Mouse (Mus musculus) liver, embryonic 12.5 days (tissue): ENCODE results near the gene Akap2. TPM values are rescaled to one million over a fixed set of nuclear protein-coding genes. Genes with fewer than 3 reads are reported as not detected.

Experiments used
- ATAC-seq: fragments of 200-750 bp; cut with Nextera tagmentation; 2 replicates; pipeline ENCODE4 v1.8.0; 2017; ENCODE audit warnings: moderate number of reproducible peaks, mild to moderate bottlenecking, moderate library complexity
- H3K27ac ChIP-seq: fragments of 300-500 bp; sonication (generic); 2 replicates; pipeline ENCODE4 v1.5.1; 2016; ENCODE audit warnings: mild to moderate bottlenecking
- H3K27me3 ChIP-seq: fragments of 300-500 bp; sonication (generic); replicated peaks from 2 replicates; pipeline ENCODE4 v1.6.1; 2016; ENCODE audit warnings: mild to moderate bottlenecking, moderate library complexity
- H3K36me3 ChIP-seq: fragments of 300-500 bp; sonication (generic); 2 replicates; pipeline ENCODE4 v1.6.1; 2016; ENCODE audit warnings: mild to moderate bottlenecking, moderate library complexity
- H3K4me1 ChIP-seq: fragments of 300-500 bp; sonication (generic); 2 replicates; pipeline ENCODE4 v1.6.1; 2016
- H3K4me2 ChIP-seq: fragments of 300-500 bp; sonication (generic); 2 replicates; pipeline ENCODE4 v1.6.1; 2016; ENCODE audit warnings: mild to moderate bottlenecking, moderate library complexity
- H3K4me3 ChIP-seq: fragments of 300-500 bp; sonication (generic); 2 replicates; pipeline ENCODE4 v1.5.1; 2016; ENCODE audit warnings: mild to moderate bottlenecking, moderate library complexity
- H3K9ac ChIP-seq: fragments of 300-500 bp; sonication (generic); 2 replicates; pipeline ENCODE4 v1.6.1; 2016; ENCODE audit warnings: mild to moderate bottlenecking, moderate library complexity
- H3K9me3 ChIP-seq: fragments of 300-500 bp; sonication (generic); replicated peaks from 2 replicates; pipeline ENCODE4 v1.6.1; 2016; ENCODE audit warnings: mild to moderate bottlenecking, moderate library complexity
- WGBS: fragments of 180-500 bp; shearing (Covaris S2); methylation state at CpG from one replicate; pipeline ENCODE4 v1.1.7; 2016; ENCODE audit not compliant: insufficient replicate concordance; 5-methylcytosine and 5-hydroxymethylcytosine counted together
- polyA plus RNA-seq: library from polyadenylated mRNA; unstranded; fragments of >200 nt; fragmentation: Nextera tagmentation; extraction: Ambion mirVana; gene quantifications from 2 replicates; pipeline ENCODE4 v1.2.1, GENCODE M21; 2016

Akap2 gene
- polyA plus RNA-seq, 1 experiment from 2014 or later, result 1.7 TPM

DNA sequence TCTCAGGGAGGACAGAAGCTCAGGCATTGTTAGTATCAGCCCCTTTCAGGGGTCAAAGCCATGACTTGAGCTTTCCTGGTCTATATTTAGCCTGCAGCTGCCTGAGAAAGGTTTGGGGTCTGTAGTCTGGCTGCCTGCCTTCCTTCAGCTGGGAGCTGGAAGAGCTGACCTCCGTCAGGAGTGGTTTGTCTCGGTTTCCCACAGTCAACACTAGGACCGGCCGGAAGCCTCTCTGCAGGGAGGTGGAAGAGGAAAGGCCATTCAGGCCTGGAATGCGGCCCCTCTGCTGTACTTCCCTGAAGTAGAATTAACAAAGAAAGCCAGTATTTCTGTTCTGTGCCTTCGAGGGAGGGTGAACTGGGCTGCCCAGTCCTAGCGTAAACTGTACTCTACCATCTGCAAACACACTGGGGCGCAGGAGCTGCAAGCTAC lies 129.6 kb downstream of the Akap2 start:
- ATAC-seq, result no peak
- Histone ChIP-seq H3K27me3 (no peaks in the 10 kb centered on the region), H3K4me2 (0 out of 2 replicates have a peak overlapping the region, but pooled peaks have one; percentile 19), H3K36me3 (no peaks in the 10 kb centered on the region), H3K9ac (no peak overlapping the region), H3K9me3 (no peaks in the 10 kb centered on the region), H3K27ac (peak overlapping the region; percentile 41; the same call in 1 of the 2 replicates), H3K4me3 (no peak overlapping the region), H3K4me1 (peaks cover 10% of the 10 kb centered on the region)
- WGBS, result 55% methylated on average over 8 of the region's 8 CpGs

DNA sequence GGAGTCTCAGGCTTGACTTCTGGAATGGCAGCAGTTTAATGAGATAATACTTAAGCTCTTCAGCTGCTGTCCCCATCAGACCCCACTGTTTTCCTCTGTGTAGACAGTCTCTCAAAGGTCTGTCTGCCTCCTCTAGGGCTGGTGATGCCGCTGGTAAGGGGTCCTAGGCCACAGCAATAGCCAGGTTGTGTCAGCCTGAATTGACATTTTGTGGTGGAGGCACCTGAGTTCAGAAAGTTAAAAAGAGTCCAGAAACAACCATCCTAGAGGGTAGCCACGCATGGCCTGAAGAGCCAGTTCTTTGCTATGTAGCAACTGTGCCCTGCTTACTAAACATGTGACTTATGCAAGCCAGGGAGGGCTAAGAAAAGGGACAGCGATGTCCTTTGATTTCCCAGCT lies 130.2 kb downstream of the Akap2 start:
- Histone ChIP-seq H3K27ac (0 out of 2 replicates have a peak overlapping the region, but pooled peaks have one; percentile 41), H3K9ac (no peak overlapping the region), H3K36me3 (no peaks in the 10 kb centered on the region), H3K4me2 (no peak overlapping the region), H3K4me3 (no peak overlapping the region), H3K9me3 (no peaks in the 10 kb centered on the region), H3K27me3 (no peaks in the 10 kb centered on the region), H3K4me1 (peaks cover 10% of the 10 kb centered on the region)
- no peak for ATAC-seq
- WGBS, result 71% methylated on average over 3 of the region's 3 CpGs

DNA sequence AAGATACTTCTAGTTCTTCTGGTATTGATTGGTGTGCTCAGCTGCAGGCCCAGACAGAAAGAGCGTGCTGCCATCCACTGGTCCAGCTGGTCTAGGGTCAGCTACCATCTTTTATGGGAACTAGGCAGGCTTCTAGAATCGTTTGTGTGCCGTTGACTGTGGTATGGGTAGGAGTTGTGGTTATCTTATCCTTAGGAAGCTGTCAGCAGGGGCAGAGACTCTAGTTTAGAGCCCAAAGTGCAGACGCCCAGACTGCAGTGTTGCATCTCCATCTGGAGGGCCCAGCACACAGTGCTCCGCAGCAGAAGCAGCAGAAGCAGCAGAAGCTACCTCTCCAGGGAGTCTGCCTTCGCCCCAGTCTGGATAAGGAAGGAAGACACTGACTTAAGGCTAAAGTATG lies 132.0 kb downstream of the Akap2 start:
- no peaks in the 10 kb centered on the region for H3K27me3 ChIP-seq
- no peak for ATAC-seq
- H3K4me1 ChIP-seq, result peaks cover 10% of the 10 kb centered on the region
- H3K27ac ChIP-seq, result no peak overlapping the region
- H3K4me3 ChIP-seq, result no peak overlapping the region
- no peak overlapping the region for H3K9ac ChIP-seq
- WGBS, result 38% methylated on average over 6 of the region's 6 CpGs
- no peaks in the 10 kb centered on the region for H3K36me3 ChIP-seq
- H3K9me3 ChIP-seq, result no peaks in the 10 kb centered on the region
- no peak overlapping the region for H3K4me2 ChIP-seq

DNA sequence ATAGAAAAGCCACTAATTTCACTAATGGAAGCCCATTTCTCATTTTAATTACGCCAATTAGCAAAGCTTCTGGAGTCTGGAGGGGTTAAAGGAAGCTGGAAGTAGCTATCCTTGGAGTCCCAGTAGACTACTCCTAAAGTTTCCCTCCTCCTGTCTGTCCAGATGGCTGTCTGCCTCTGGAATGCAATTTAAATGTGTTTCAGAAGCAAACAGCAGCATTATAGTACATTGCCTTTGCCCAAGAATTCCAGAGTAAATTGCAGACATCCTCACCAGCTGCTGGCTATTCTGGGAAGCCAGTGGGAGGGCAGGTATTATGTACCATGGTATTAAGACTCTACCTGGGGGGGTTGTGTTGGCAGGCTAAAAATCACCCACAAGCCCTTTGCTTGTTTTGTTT lies 134.3 kb downstream of the Akap2 start:
- Histone ChIP-seq H3K9ac (no peak overlapping the region), H3K27ac (no peak overlapping the region), H3K27me3 (no peaks in the 10 kb centered on the region), H3K9me3 (no peaks in the 10 kb centered on the region), H3K36me3 (peaks cover 8% of the 10 kb centered on the region; the same call in 1 of the 2 replicates), H3K4me1 (peaks cover 10% of the 10 kb centered on the region), H3K4me2 (no peak overlapping the region), H3K4me3 (no peak overlapping the region)
- WGBS, result 69% methylated on average over 1 of the region's 1 CpGs
- no peak for ATAC-seq

DNA sequence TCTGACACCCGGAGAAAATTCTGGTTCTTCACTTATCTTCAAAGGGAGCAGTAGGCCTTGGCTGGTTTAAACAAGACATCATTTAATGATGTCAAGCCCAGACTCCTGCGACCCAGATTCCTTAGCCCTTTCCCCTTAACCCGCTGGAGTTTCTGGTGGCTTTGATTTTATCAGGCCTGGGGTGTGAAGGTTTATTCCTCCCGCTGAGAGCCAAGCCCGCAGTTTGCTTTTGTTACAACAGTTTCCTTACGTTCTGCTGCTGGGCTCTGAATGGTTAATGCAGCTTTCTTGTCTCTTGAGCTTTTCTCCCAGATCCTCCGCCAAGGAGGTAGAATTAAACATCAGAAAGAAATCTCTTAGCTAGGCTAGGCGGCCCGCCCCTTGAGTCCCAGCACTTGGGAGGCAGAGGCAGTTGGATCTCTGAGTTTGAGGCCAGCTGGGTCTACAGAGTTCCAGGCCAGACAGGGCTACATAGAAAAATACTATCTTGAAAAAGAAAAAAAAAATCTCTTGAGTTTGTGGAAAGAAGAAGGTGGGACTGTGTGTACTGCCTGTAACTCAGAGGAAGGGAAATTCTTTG lies 135.1 kb downstream of the Akap2 start:
- no peak for ATAC-seq
- H3K9me3 ChIP-seq, result no peaks in the 10 kb centered on the region
- WGBS, result 55% methylated on average over 9 of the region's 9 CpGs

DNA sequence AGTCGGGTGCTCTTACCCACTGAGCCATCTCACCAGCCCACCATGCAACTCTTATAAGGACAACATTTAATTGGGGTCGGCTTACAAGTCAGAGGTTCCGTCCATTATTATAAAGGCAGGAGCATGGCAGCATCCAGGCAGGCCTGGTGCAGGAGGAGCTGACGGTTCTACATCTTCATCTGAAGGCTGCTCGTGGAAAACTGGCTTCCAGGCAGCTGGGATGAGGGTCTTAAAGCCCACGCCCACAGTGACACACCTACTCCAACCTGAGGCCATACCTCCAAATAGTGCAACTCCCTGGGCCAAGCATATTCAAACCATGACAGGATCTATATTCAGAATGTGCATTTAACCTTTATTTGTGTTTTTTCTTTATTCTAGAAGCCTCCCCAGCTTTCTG lies 136.7 kb downstream of the Akap2 start:
- H3K9me3 ChIP-seq, result no peaks in the 10 kb centered on the region
- 66% methylated on average over 6 of the region's 6 CpGs for WGBS

More for the DNA sequence above, 135.1 kb downstream of the Akap2 start:
- Histone ChIP-seq H3K4me1 (0 out of 2 replicates have a peak, but pooled peaks cover 4% of the 10 kb centered on the region), H3K4me2 (no peak overlapping the region), H3K4me3 (no peak overlapping the region), H3K27ac (no peak overlapping the region), H3K27me3 (no peaks in the 10 kb centered on the region), H3K36me3 (peaks cover 8% of the 10 kb centered on the region; the same call in 1 of the 2 replicates), H3K9ac (no peak overlapping the region)

DNA sequence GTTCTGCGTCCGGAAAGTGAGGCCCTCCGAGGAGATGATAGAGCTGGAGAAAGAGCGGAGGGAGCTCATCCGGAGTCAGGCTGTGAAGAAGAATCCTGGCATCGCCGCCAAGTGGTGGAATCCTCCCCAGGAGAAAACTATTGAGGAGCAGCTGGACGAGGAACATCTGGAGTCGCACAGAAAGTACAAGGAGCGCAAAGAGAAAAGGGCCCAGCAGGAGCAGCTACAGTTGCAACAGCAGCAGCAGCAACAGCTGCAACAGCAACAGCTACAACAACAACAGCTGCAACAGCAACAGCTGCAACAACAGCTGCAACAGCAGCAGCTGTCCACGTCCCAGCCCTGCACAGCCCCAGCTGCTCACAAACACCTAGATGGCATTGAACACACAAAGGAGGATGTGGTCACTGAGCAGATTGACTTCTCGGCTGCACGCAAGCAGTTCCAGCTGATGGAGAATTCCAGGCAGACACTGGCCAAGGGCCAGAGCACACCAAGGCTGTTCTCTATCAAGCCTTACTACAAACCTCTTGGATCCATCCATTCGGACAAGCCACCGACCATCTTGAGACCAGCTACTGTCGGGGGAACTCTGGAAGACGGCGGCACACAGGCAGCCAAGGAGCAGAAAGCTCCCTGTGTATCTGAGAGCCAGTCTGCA lies 138.0 kb downstream of the Akap2 start:
- H3K27me3 ChIP-seq, result no peaks in the 10 kb centered on the region
- no peaks in the 10 kb centered on the region for H3K4me1 ChIP-seq
- H3K9ac ChIP-seq, result no peak overlapping the region
- H3K9me3 ChIP-seq, result no peaks in the 10 kb centered on the region
- no peak overlapping the region for H3K27ac ChIP-seq
- WGBS, result 71% methylated on average over 18 of the region's 18 CpGs
- H3K4me2 ChIP-seq, result no peak overlapping the region
- no peak for ATAC-seq
- H3K36me3 ChIP-seq, result peaks cover 8% of the 10 kb centered on the region; the same call in 1 of the 2 replicates
- H3K4me3 ChIP-seq, result no peak overlapping the region

More for the DNA sequence above, 136.7 kb downstream of the Akap2 start:
- no peak for ATAC-seq
- Histone ChIP-seq H3K4me2 (no peak overlapping the region), H3K4me1 (0 out of 2 replicates have a peak, but pooled peaks cover 4% of the 10 kb centered on the region), H3K36me3 (peaks cover 8% of the 10 kb centered on the region; the same call in 1 of the 2 replicates), H3K27me3 (no peaks in the 10 kb centered on the region), H3K9ac (no peak overlapping the region), H3K4me3 (no peak overlapping the region), H3K27ac (no peak overlapping the region)

DNA sequence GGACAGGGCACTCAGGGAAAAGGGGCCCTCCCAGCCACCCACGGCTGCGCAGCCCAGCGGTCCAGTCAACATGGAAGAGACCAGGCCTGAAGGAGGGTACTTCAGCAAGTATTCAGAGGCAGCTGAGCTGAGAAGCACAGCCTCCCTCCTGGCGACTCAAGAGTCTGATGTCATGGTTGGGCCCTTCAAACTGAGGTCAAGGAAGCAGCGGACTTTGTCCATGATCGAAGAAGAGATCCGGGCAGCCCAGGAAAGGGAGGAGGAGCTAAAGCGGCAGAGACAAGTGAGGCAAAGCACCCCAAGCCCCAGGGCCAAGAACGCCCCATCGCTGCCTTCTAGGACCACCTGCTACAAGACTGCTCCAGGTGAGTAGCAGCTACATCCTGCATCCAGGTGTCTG lies 139.2 kb downstream of the Akap2 start:
- no peak overlapping the region for H3K27ac ChIP-seq
- H3K9me3 ChIP-seq, result no peaks in the 10 kb centered on the region
- no peak overlapping the region for H3K9ac ChIP-seq
- ATAC-seq, result no peak
- H3K36me3 ChIP-seq, result peaks cover 8% of the 10 kb centered on the region; the same call in 1 of the 2 replicates
- no peak overlapping the region for H3K4me2 ChIP-seq
- WGBS, result 84% methylated on average over 10 of the region's 10 CpGs
- H3K4me1 ChIP-seq, result no peaks in the 10 kb centered on the region
- H3K27me3 ChIP-seq, result no peaks in the 10 kb centered on the region
- no peak overlapping the region for H3K4me3 ChIP-seq

DNA sequence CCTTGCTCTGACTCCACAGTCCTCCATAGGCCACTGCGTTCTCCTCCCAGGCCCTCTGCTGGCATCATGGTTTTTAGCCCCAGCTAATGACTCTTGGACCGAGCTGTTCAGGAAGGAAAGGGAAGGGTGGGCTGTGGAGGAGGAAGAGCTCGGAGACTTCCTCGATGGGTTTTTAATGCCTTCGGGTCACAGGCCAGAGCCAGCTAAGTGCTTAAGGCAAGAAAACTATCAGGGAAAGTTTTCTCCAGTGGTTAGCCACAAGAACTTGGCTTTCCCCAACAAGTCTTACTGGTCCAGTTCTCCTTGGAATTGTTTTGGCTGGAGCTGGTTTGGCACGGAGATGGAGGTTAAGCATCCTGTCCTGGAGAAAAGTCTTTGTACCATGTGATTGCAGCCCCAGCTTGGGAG lies 142.8 kb downstream of the Akap2 start:
- H3K4me2 ChIP-seq, result no peak overlapping the region
- H3K9me3 ChIP-seq, result no peaks in the 10 kb centered on the region
- no peaks in the 10 kb centered on the region for H3K27me3 ChIP-seq
- 45% methylated on average over 6 of the region's 6 CpGs for WGBS
- no peak overlapping the region for H3K4me3 ChIP-seq
- no peak overlapping the region for H3K27ac ChIP-seq
- ATAC-seq, result no peak
- H3K36me3 ChIP-seq, result peaks cover 8% of the 10 kb centered on the region; the same call in 1 of the 2 replicates
- H3K9ac ChIP-seq, result no peak overlapping the region
- no peaks in the 10 kb centered on the region for H3K4me1 ChIP-seq

DNA sequence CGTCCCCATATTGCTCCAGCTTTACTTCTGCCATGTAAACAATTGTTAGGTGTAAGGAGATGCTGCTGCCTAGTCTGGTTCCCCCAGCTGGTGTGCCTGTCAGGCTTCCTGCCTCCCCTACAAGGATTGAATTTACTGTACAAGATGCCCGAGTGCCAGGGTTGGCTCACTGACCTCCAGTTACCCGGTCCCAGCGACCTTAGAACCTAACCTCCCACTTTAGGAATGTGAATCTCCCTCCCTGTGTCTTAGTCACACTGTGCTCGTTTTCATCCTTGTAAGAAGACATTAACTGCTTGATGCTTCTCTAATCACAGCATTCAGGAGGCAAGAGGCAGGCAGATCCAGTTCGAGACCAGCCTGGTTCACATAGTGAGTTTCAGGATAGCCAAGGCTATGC lies 143.7 kb downstream of the Akap2 start:
- WGBS, result 65% methylated on average over 6 of the region's 6 CpGs
- no peak overlapping the region for H3K9ac ChIP-seq
- H3K36me3 ChIP-seq, result peaks cover 4% of the 10 kb centered on the region; the same call in 1 of the 2 replicates
- no peak overlapping the region for H3K4me3 ChIP-seq
- no peak overlapping the region for H3K4me2 ChIP-seq
- ATAC-seq, result no peak
- no peaks in the 10 kb centered on the region for H3K9me3 ChIP-seq
- no peaks in the 10 kb centered on the region for H3K27me3 ChIP-seq
- H3K4me1 ChIP-seq, result no peaks in the 10 kb centered on the region
- H3K27ac ChIP-seq, result no peak overlapping the region

DNA sequence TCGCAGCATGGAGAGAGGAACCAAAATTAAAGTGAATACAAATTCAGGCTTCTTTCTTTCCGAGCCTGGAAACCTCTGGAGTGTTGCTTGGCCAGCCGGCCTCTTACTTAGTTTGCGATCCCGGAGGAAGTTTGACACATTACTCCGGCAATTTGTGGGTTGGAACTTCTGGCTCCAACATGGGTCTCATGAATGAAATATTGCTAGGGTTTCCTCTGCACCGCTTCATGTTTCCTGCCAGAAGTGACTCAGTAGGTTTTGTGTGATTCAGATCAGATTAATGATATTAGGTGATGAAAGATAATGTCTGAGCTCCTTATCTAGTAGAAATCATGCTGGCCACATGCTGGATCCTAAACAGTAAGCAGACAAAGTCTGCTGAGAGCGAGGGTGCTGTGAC lies 144.4 kb downstream of the Akap2 start:
- Histone ChIP-seq H3K9me3 (no peaks in the 10 kb centered on the region), H3K4me2 (no peak overlapping the region), H3K36me3 (no peaks in the 10 kb centered on the region), H3K27me3 (no peaks in the 10 kb centered on the region), H3K9ac (no peak overlapping the region), H3K4me1 (no peaks in the 10 kb centered on the region), H3K4me3 (no peak overlapping the region), H3K27ac (no peak overlapping the region)
- no peak for ATAC-seq
- 66% methylated on average over 8 of the region's 8 CpGs for WGBS

DNA sequence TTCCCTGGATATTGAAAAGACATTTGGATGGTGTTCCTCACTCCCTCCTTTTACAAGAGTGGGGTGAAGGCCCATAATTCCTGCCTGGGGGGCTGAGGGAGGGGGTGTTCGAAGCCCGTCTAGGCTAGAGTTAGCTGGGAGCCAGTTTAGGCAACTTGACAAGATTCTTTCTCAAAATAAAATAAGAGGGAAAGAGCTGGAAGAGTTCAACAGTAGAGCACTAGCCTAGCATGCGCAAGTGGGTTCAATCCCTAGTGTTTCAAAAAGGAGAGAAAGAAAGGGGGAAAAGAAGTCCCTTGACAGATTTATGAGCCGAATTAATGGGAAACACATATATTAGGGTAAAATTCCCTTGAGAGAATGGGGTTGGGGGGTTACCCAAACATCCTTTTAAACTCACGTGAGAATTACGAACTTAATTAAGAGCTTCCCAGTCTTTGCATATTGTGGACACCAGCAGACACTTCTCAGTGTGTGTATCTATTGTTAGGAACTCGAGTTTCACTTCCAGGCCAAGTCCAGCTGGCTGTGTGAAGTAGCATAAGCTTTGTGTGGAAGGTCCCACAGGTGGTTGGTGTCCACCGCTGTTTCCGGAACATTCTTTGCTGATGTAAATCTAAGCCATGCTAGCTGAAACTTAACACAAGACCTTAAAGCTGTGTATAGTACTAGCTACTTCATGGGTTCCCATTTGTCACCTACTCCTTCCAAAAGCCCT lies 145.0 kb downstream of the Akap2 start:
- ATAC-seq, result no peak
- H3K9ac ChIP-seq, result no peak overlapping the region
- H3K4me1 ChIP-seq, result no peaks in the 10 kb centered on the region
- no peaks in the 10 kb centered on the region for H3K36me3 ChIP-seq
- H3K9me3 ChIP-seq, result no peaks in the 10 kb centered on the region
- no peak overlapping the region for H3K27ac ChIP-seq
- H3K4me3 ChIP-seq, result no peak overlapping the region
- H3K4me2 ChIP-seq, result no peak overlapping the region
- no peaks in the 10 kb centered on the region for H3K27me3 ChIP-seq
- WGBS, result 74% methylated on average over 9 of the region's 9 CpGs
